ENCODE assay signal across 8 mouse cellular contexts in the genomic region with DNA sequence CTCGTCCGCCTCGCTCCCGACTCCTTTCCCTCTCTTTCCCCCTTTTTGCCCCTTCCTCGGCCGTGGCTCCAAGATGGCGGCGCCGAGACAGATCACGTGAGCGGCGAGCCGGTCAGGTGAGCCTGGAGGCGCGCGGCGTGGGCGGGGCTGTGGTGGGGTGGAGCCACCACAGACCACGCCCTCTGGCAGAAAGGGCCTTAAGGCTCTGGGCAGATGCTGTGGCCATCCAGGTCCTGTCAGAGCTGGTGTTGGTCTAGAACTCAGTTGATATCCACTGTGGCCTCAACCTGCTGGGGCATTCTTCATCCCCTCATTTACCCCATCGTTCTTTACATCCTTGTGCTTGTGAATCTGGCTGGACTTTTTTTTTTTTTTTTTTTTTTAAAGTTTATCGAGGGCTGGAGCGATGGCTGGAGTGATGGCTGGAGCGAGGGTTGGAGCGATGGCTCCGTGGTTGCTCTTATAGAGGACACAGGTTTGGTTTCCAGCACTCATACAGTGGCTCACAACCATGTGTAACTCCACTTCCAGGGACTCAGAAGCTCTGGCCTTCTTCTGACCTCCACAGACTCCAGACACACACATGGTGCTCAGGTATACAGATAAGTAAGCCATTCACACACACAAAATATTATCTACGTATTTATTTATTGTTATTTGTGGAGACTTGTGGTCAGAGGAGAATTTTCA. TPM values are rescaled to one million over a fixed set of nuclear protein-coding genes. Genes with fewer than 3 reads are reported as not detected.
DNase-seq lines count a peak whose midpoint lies in the region; ATAC-seq and TF ChIP-seq lines count a peak whose summit lies in the region.

TSS of gene Zfp507 (minus strand) at position 98 of the 690 bp plus-strand sequence.

- WGBS in embryonic facial prominence, embryonic 11.5 days, result 27% methylated on average over 19 of the region's 26 CpGs
- WGBS in intestine, postnatal 0 days, result 19% methylated on average over 25 of the region's 26 CpGs
- WGBS in midbrain, embryonic 11.5 days, result 21% methylated on average over 26 of the region's 26 CpGs

- H3K27ac ChIP-seq in embryonic facial prominence, embryonic 11.5 days (replicated peaks; ENCODE audit: low read depth, low read length), result peak within 1 kb of the TSS; percentile 85
- peak within 1 kb of the TSS; percentile 58 for H3K27ac ChIP-seq in intestine, postnatal 0 days (ENCODE audit: low read depth, low read length)
- peak within 1 kb of the TSS; percentile 79 for H3K27ac ChIP-seq in midbrain, embryonic 11.5 days (ENCODE audit: low read depth, low read length)

- peak within 1 kb of the TSS; percentile 70 for H3K4me3 ChIP-seq in embryonic facial prominence, embryonic 11.5 days (ENCODE audit: low read depth, low read length)
- H3K4me3 ChIP-seq in intestine, postnatal 0 days (ENCODE audit: low read depth, low read length), result peak within 1 kb of the TSS; percentile 71
- H3K4me3 ChIP-seq in midbrain, embryonic 11.5 days (ENCODE audit: low read depth, low read length), result peak within 1 kb of the TSS; percentile 89

- H3K9ac ChIP-seq in embryonic facial prominence, embryonic 11.5 days (replicated peaks; ENCODE audit: low read length), result peak within 1 kb of the TSS; percentile 92
- peak within 1 kb of the TSS; percentile 80 for H3K9ac ChIP-seq in intestine, postnatal 0 days (ENCODE audit: low read depth, low read length)
- H3K9ac ChIP-seq in midbrain, embryonic 11.5 days (ENCODE audit: low read length), result peak within 1 kb of the TSS; percentile 98

- intact Hi-C loops in left cerebral cortex, postnatal 36 days (cut with DNase I), result loop anchor here (5.0 to 10.0 kb wide), 3 partner anchors 51 to 1552 kb away; partner anchors contain the start of genes Dpy19l3 and Pdcd5

- DNase-seq in 3134 (ENCODE audit: extremely low read depth, insufficient read length, low spot score), result peak; percentile 94
- DNase-seq in adrenal gland, postnatal 25 days, result peak; percentile 93
- peak; percentile 95 for DNase-seq in embryonic facial prominence, embryonic 11.5 days (ENCODE audit: low spot score)
- DNase-seq in left cerebral cortex, postnatal 36 days (ENCODE audit: low spot score in 2 of 2), result peak; percentile 87 to 92
- peak; percentile 99 for DNase-seq in midbrain, embryonic 11.5 days (ENCODE audit: low spot score, missing footprints)
- peak; percentile 83 for DNase-seq in skeletal muscle tissue, adult 2 months (ENCODE audit: low read depth, low spot score)

- no peak for TF ChIP-seq CTCF in intestine, postnatal 0 days (IDR thresholded peaks at IDR 0.05; ENCODE audit: low read depth)

- no peaks in the 10 kb centered on the region for H3K27me3 ChIP-seq in embryonic facial prominence, embryonic 11.5 days (ENCODE audit: control insufficient read depth, insufficient read depth, low read length)
- H3K27me3 ChIP-seq in intestine, postnatal 0 days (replicated peaks; ENCODE audit: control insufficient read depth, insufficient read depth, low read length), result no peaks in the 10 kb centered on the region
- H3K27me3 ChIP-seq in midbrain, embryonic 11.5 days (ENCODE audit: control insufficient read depth, insufficient read depth, low read length), result no peaks in the 10 kb centered on the region

- H3K4me2 ChIP-seq in embryonic facial prominence, embryonic 11.5 days (ENCODE audit: low read depth, low read length), result peak within 1 kb of the TSS; percentile 58
- H3K4me2 ChIP-seq in intestine, postnatal 0 days (replicated peaks; ENCODE audit: low read depth), result peak within 1 kb of the TSS; percentile 85
- H3K4me2 ChIP-seq in midbrain, embryonic 11.5 days, result peak within 1 kb of the TSS; percentile 84

- H3K4me1 ChIP-seq in embryonic facial prominence, embryonic 11.5 days (ENCODE audit: control insufficient read depth, insufficient read depth, low read length), result no peaks in the 10 kb centered on the region
- peaks cover 3% of the 10 kb centered on the region; the same call in 1 of the 2 replicates for H3K4me1 ChIP-seq in intestine, postnatal 0 days (replicated peaks; ENCODE audit: control insufficient read depth, insufficient read depth, low read length)
- H3K4me1 ChIP-seq in midbrain, embryonic 11.5 days (ENCODE audit: control insufficient read depth, insufficient read depth, low read length), result peaks cover 3% of the 10 kb centered on the region; the same call in 1 of the 2 replicates

- H3K9me3 ChIP-seq in embryonic facial prominence, embryonic 11.5 days (replicated peaks; ENCODE audit: control insufficient read depth, low read length), result no peaks in the 10 kb centered on the region
- no peaks in the 10 kb centered on the region for H3K9me3 ChIP-seq in intestine, postnatal 0 days (ENCODE audit: control insufficient read depth)
- H3K9me3 ChIP-seq in midbrain, embryonic 11.5 days (ENCODE audit: control insufficient read depth, low read length), result no peaks in the 10 kb centered on the region

- peaks cover 9% of the 10 kb centered on the region for H3K36me3 ChIP-seq in embryonic facial prominence, embryonic 11.5 days (replicated peaks; ENCODE audit: control insufficient read depth, insufficient read depth, low read depth, low read length)
- H3K36me3 ChIP-seq in intestine, postnatal 0 days (ENCODE audit: control insufficient read depth, insufficient read depth), result peaks cover 26% of the 10 kb centered on the region
- peaks cover 4% of the 10 kb centered on the region for H3K36me3 ChIP-seq in midbrain, embryonic 11.5 days (ENCODE audit: control insufficient read depth, insufficient read depth, low read length)

- peak; percentile 84 for ATAC-seq in embryonic facial prominence, embryonic 11.5 days (replicated peaks; ENCODE audit: insufficient number of reproducible peaks, low FRiP score, low TSS enrichment, low read depth)
- ATAC-seq in granulocyte monocyte progenitor cell, adult 5-6 weeks (replicated peaks; ENCODE audit: poor library complexity, severe bottlenecking), result peak; percentile 87
- ATAC-seq in intestine, postnatal 0 days, result peak; percentile 94
- peak; percentile 97 for ATAC-seq in midbrain, embryonic 11.5 days (ENCODE audit: low FRiP score)

RNA-seq across cellular contexts. Expression of gene Zfp507, which starts in this region (rescaled TPM):
- 22.8 and 38.5 TPM in 2 replicates for total RNA-seq in adrenal gland, postnatal 25 days (2021)
- 15.4 and 18.1 TPM in 2 replicates for polyA plus RNA-seq in embryonic facial prominence, embryonic 11.5 days (2014; fragmentation: Nextera tagmentation; extraction: Ambion mirVana)
- 20.5 and 22.5 TPM in 2 replicates for total RNA-seq in granulocyte monocyte progenitor cell, adult 5-6 weeks (2014; fragmentation: Nextera tagmentation)
- 8.7 and 11.1 TPM in 2 replicates for total RNA-seq in granulocyte monocyte progenitor cell, adult 5-6 weeks (2017)
- 6.2 and 6.8 TPM in 2 replicates for polyA plus RNA-seq in intestine, postnatal 0 days (2015; fragmentation: Nextera tagmentation; extraction: Ambion mirVana)
- 10 to 100 TPM; 29.4 to 33.2 TPM for total RNA-seq in left cerebral cortex, postnatal 36 days (2021)
- polyA plus RNA-seq in midbrain, embryonic 11.5 days (2014; fragmentation: Nextera tagmentation; extraction: Ambion mirVana), result 16.1 and 16.3 TPM in 2 replicates

Comparison
In these comparisons a context has a peak if more than half of its experiments do, and no peak if none do; other contexts are left out.
1. Peak in every context shown above with its lines: DNase-seq, ATAC-seq, H3K4me3 ChIP-seq and H3K27ac ChIP-seq.